Comparison of ENCODE assay signal across 9 mouse cellular contexts in genomic region chr4:57202660-57203361, GRCm38 (mm10). TPM values are rescaled to one million over a fixed set of nuclear protein-coding genes. Genes with fewer than 3 reads are reported as not detected.
DNase-seq lines count a peak whose midpoint lies in the region; ATAC-seq lines count a peak whose summit lies in the region.
"Had no signal": no experiment of that assay in that cellular context is flagged by ENCODE, and none has a peak within 500 bp of the region (broad histone marks: within the 10 kb centered on the region; RNA-seq: fewer than 3 reads in every experiment).

No protein-coding gene starts in this region.

- H3K4me3 ChIP-seq in hindbrain, embryonic 10.5 days = no peak overlapping the region
- no peak overlapping the region for H3K4me3 ChIP-seq in hindbrain, embryonic 11.5 days (ENCODE audit: low read depth, low read length)

- no peaks in the 10 kb centered on the region for H3K27me3 ChIP-seq in hindbrain, embryonic 10.5 days (ENCODE audit: insufficient read depth, poor library complexity, severe bottlenecking)
- H3K27me3 ChIP-seq in hindbrain, embryonic 11.5 days (ENCODE audit: control insufficient read depth, insufficient read depth, low read length) = no peaks in the 10 kb centered on the region
- H3K27me3 ChIP-seq: CH12.LX had no signal

- H3K4me1 ChIP-seq in hindbrain, embryonic 10.5 days (replicated peaks) = peaks cover 32% of the 10 kb centered on the region
- H3K4me1 ChIP-seq in hindbrain, embryonic 11.5 days (replicated peaks; ENCODE audit: control insufficient read depth, insufficient read depth, low read length) = no peaks in the 10 kb centered on the region

- H3K9ac ChIP-seq in hindbrain, embryonic 11.5 days (ENCODE audit: low read depth, low read length) = no peak overlapping the region

- ATAC-seq in hindbrain, embryonic 11.5 days (ENCODE audit: low FRiP score) = no peak
- ATAC-seq in megakaryocyte progenitor cell, adult 5-6 weeks (replicated peaks; ENCODE audit: poor library complexity) = no peak

- H3K27ac ChIP-seq in hindbrain, embryonic 10.5 days = no peak overlapping the region
- H3K27ac ChIP-seq in hindbrain, embryonic 11.5 days (ENCODE audit: low read depth, low read length) = no peak overlapping the region

- intact Hi-C loops in gastrocnemius, postnatal 36 days (cut with DNase I) = no loop called here

- peak; percentile 18 for DNase-seq in hindbrain, embryonic 10.5 days (ENCODE audit: low spot score)
- no peak for DNase-seq in hindbrain, embryonic 11.5 days (ENCODE audit: low spot score)
- DNase-seq in adrenal gland, adult 8-10 months = peak; percentile 46
- DNase-seq in gastrocnemius, postnatal 36 days = peak; percentile 27 to 46
- peak; percentile 24 for DNase-seq in lung, postnatal 14 days
- no peak for DNase-seq in thymus, postnatal 14 days
- DNase-seq in T-cell, adult 2 months (ENCODE audit: low spot score) = no peak

- peaks cover 9% of the 10 kb centered on the region for H3K9me3 ChIP-seq in hindbrain, embryonic 10.5 days
- no peaks in the 10 kb centered on the region for H3K9me3 ChIP-seq in hindbrain, embryonic 11.5 days (ENCODE audit: control insufficient read depth, low read length)

- H3K36me3 ChIP-seq in hindbrain, embryonic 10.5 days = peaks cover 7% of the 10 kb centered on the region; the same call in 1 of the 2 replicates
- no peaks in the 10 kb centered on the region for H3K36me3 ChIP-seq in hindbrain, embryonic 11.5 days (ENCODE audit: control insufficient read depth, insufficient read depth, low read length)

- WGBS in hindbrain, embryonic 10.5 days = 64% methylated on average over 10 of the region's 10 CpGs
- WGBS in hindbrain, embryonic 11.5 days = 66% methylated on average over 10 of the region's 10 CpGs

- no peak overlapping the region for H3K4me2 ChIP-seq in hindbrain, embryonic 11.5 days (replicated peaks; ENCODE audit: low read depth, low read length)

RNA-seq across cellular contexts. Expression of gene Epb41l4b, which starts 59.6 kb away (rescaled TPM):
- polyA plus RNA-seq in hindbrain, embryonic 10.5 days (2016; fragmentation: Nextera tagmentation; extraction: Ambion mirVana) = 0.65 and 0.92 TPM in 2 replicates
- polyA plus RNA-seq in hindbrain, embryonic 11.5 days (2014; fragmentation: Nextera tagmentation; extraction: Ambion mirVana) = 1.4 and 1.7 TPM in 2 replicates
- 1 to 10 TPM; 1.9 to 3.5 (median 2.6) TPM for total RNA-seq in adrenal gland, adult 8-10 months (2022)
- total RNA-seq in gastrocnemius, postnatal 36 days (2021) = 1 to 10 TPM; 1.9 to 2.2 TPM
- total RNA-seq in megakaryocyte progenitor cell, adult 5-6 weeks (2015) = 5.0 and 7.2 TPM in 2 replicates
- total RNA-seq in megakaryocyte progenitor cell, adult 5-6 weeks (2017) = 5.9 and 6.0 TPM in 2 replicates

Comparison
In these comparisons a context has a peak if more than half of its experiments do, and no peak if none do; other contexts are left out.
1. DNase-seq: peak in hindbrain, embryonic 10.5 days (single experiment), adrenal gland, adult 8-10 months (single experiment), gastrocnemius, postnatal 36 days (2 of 2) and lung, postnatal 14 days (single experiment); none in hindbrain, embryonic 11.5 days (single experiment), thymus, postnatal 14 days (single experiment) and T-cell, adult 2 months (single experiment).